Mouse (Mus musculus): ENCODE results near the gene Trpm3.

DNA sequence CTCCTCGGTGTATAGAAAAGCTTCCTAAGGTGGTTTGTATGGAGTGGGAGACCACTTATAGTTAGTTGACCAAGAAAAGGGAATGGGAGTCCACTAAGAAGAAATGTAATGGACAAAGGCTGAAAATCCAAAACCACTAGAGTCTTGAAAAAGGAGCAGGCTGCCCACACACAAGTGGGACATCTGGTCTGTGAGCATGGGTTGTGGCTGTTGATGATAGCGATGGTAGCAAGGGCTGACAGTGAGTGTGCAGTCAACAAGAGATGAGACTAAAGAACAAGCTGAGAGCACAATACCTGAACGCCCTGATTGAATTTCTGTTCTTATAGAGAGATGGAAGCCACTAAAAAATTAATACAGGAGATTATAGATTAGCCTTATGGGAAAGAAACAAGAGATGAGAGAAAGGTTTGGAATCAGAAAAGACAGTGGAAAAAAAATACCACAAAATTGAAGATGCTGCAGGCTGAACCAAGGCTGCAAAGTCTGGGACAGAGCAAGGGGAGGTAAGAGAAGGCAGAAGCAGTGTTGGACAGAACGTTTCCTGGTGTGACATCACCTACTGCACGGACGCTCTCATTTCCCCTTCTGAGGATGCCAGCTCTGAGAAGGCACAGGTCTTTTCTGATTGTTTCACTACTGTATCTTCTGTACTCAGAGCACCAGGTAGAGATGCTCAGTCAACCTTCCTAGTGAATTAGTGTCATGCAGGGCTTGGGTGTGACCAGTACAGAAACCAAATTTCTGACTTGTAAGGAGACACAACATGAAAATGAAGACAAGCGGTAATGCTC, 710.1 kb downstream of the Trpm3 start:
- TF ChIP-seq POLR2A (IDR thresholded peaks at IDR 0.05; ENCODE audit: borderline replicate concordance, extremely low read depth, low read depth, low read length) (no peak), CTCF (IDR thresholded peaks at IDR 0.05; ENCODE audit: insufficient read depth, low read length) (no peak)

Measured in lung, adult 2 months (tissue).